Mouse (Mus musculus): ENCODE measurements at regions not wholly inside any gene's neighbourhood (a gene's known extent, or its start where the extent isn't known, plus 50 kb on each side); places are given as distances from the start of the nearest gene placed in this dataset.

DNA sequence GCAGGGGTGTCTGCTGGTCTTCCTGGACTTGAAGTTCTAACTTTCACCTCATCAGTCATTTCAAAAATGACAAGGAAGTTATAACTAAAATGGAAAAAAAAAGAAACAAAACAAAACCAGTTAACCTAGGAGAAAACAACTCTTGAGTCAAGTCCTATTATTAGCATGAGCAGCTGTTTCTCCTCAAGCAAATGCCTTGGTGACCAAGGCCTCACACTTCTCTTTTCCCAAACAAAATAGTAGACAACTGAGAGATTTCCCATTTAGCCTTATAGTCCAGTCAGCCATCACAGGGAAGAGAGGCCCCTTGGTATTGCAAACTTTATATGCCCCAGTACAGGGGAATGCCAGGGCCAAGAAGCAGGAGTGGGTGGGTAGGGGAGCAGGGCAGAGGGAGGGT, 244.9 kb downstream of the Etaa1 start:
- Histone ChIP-seq H3K9me3 (replicated peaks) (no peaks in the 10 kb centered on the region), H3K4me3 (replicated peaks) (no peak overlapping the region), H3K9ac (no peak overlapping the region), H3K4me2 (no peak overlapping the region), H3K27ac (no peak overlapping the region), H3K36me3 (no peaks in the 10 kb centered on the region), H3K4me1 (replicated peaks) (no peaks in the 10 kb centered on the region), H3K27me3 (no peaks in the 10 kb centered on the region)
- ATAC-seq (ENCODE audit: low read depth) (no peak), DNase-seq (no peak)

DNA sequence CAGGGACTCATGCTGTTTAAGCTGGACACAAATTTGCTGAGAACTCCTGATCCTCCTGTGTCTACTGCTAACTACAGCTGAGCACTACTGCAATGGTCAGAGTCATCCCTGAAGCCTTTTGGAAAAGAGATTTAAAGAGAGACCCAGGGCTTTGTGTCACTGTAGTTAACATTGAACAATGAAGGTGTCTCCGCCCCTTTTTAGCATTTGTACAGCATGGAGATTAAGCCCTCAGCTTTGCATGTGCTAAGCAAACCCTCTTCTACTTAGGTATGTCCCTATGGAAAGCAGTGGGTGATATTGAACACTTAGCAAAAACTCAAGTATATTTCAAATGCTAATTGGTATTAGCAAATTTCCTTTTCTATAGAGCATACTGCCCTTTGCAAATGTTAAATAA, 231.6 kb downstream of the Etaa1 start:
- Histone ChIP-seq H3K27me3 (no peaks in the 10 kb centered on the region), H3K4me3 (replicated peaks) (no peak overlapping the region), H3K9ac (no peak overlapping the region), H3K9me3 (replicated peaks) (no peaks in the 10 kb centered on the region), H3K4me2 (no peak overlapping the region), H3K27ac (no peak overlapping the region), H3K4me1 (replicated peaks) (no peaks in the 10 kb centered on the region), H3K36me3 (no peaks in the 10 kb centered on the region)
- WGBS (ENCODE audit: insufficient replicate concordance): 48% methylated on average over 1 of the region's 1 CpGs
- DNase-seq (no peak), ATAC-seq (ENCODE audit: low read depth) (no peak)

DNA sequence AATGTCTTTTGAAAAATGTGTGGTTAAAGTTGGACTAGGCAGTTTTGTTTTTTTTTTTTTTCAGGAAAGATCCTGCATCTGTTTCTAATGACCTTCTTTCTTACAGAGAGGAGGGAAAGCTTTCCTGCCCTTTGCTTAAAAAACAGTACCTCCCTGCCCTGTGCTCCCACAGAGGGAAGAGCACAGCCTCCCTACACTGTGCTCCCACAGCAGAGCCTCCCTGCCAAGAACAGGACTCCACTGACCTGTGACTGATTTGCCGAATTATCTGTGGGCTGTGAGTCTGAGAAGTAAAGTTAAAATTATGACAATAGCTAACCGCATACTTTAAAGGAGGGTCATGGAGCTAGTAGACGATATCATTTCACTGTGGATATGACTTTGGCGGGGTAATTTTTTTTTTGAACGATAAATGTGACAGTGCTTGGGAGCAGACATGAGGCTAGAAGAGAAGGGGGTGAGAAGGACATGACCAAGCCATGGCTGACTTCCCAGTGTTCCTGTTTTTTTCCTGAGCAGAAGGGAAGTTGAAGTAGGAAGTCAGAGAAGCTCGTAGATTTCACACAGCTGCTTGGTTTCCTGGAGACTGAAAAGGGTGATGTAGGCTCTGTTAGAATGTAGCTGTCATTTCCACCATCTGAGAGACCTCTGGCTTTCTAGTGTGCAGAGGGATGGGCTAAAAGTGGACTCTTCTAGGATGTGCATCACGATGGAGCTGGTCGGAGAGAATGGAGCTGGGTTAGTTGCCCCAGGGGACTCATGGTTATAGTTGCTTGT, 226.2 kb downstream of the Etaa1 start:
- DNase-seq (no peak), ATAC-seq (ENCODE audit: low read depth) (no peak)
- H3K4me2 ChIP-seq: no peak overlapping the region
- 42% methylated on average over 8 of the region's 8 CpGs for WGBS (ENCODE audit: insufficient replicate concordance)
- no peak overlapping the region for H3K4me3 ChIP-seq (replicated peaks)
- H3K27me3 ChIP-seq: no peaks in the 10 kb centered on the region
- H3K4me1 ChIP-seq (replicated peaks): no peaks in the 10 kb centered on the region
- H3K36me3 ChIP-seq: no peaks in the 10 kb centered on the region
- no peak overlapping the region for H3K27ac ChIP-seq
- no peak overlapping the region for H3K9ac ChIP-seq
- H3K9me3 ChIP-seq (replicated peaks): no peaks in the 10 kb centered on the region

DNA sequence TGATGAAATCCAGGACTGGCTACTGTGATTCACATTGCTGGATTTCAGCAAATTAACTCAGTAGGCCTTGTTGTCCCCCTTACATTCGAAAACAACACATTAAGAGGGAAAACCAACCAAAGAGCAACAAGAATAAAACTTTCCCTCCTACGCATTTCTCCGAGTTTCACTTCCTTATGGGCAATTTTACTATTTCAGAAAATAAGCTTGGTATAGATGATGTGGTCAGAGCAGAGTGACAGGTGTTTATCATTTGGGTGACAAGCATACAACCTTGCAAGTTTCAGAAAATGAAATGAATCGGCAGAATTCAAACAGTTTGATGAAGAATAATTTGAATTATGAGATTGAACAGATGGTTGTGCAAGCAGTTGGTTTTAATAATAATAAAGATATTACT, 220.6 kb downstream of the Etaa1 start:
- H3K9me3 ChIP-seq (replicated peaks): no peaks in the 10 kb centered on the region
- H3K4me2 ChIP-seq: no peak overlapping the region
- DNase-seq (no peak), ATAC-seq (ENCODE audit: low read depth) (no peak)
- no peak overlapping the region for H3K4me3 ChIP-seq (replicated peaks)
- H3K36me3 ChIP-seq: no peaks in the 10 kb centered on the region
- H3K27me3 ChIP-seq: no peaks in the 10 kb centered on the region
- WGBS (ENCODE audit: insufficient replicate concordance): 56% methylated on average over 4 of the region's 4 CpGs
- H3K27ac ChIP-seq: no peak overlapping the region
- no peaks in the 10 kb centered on the region for H3K4me1 ChIP-seq (replicated peaks)
- no peak overlapping the region for H3K9ac ChIP-seq

DNA sequence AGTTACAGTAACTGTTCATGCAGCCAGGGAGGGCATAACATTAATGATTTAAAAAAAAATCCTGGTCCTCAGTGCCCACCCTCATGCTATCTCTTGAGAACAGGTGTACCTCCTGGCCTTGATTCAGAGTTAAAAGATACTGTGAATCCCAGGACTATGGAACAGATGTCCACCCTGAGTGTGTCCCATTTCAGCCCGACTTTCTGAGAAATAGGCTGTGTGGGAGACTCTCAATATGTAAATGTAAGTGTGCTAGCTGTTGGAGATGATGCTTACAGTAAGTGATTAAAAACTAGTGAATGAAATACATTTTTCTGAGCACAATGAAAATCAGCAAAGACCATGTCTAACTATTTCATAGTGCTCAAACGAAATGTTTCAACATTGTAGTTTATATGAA, 219.2 kb downstream of the Etaa1 start:
- Histone ChIP-seq H3K4me1 (replicated peaks) (no peaks in the 10 kb centered on the region), H3K4me2 (no peak overlapping the region), H3K9ac (no peak overlapping the region), H3K9me3 (replicated peaks) (no peaks in the 10 kb centered on the region), H3K36me3 (no peaks in the 10 kb centered on the region), H3K27me3 (no peaks in the 10 kb centered on the region), H3K4me3 (replicated peaks) (no peak overlapping the region), H3K27ac (no peak overlapping the region)
- 40% methylated on average over 2 of the region's 2 CpGs for WGBS (ENCODE audit: insufficient replicate concordance)
- no peak for ATAC-seq (ENCODE audit: low read depth)
- no peak for DNase-seq

DNA sequence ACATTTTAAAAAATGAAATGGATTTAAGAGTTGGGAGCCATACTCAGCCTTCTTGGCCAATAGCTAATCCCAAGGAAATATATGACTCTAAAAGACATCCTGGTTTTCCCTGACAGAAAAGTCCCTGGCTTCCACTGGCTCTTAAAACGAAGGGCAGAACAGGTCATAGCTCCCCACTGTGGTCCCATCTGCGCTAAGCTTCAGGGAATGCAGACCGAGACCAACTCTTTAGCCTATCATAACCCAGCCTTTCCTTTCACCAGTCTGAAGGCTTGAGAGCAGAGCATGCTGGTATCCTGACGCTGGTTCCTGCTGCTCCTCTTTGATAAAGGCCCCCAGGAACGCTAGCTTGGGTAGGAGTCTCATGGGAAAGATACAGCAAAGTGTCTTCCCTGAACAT, 214.8 kb downstream of the Etaa1 start:
- ATAC-seq (ENCODE audit: low read depth): no peak
- H3K27ac ChIP-seq: no peak overlapping the region
- H3K9me3 ChIP-seq (replicated peaks): no peaks in the 10 kb centered on the region
- H3K36me3 ChIP-seq: no peaks in the 10 kb centered on the region
- H3K4me2 ChIP-seq: no peak overlapping the region
- no peaks in the 10 kb centered on the region for H3K27me3 ChIP-seq
- no peak for DNase-seq
- no peaks in the 10 kb centered on the region for H3K4me1 ChIP-seq (replicated peaks)
- H3K9ac ChIP-seq: no peak overlapping the region
- no peak overlapping the region for H3K4me3 ChIP-seq (replicated peaks)
- WGBS (ENCODE audit: insufficient replicate concordance): 34% methylated on average over 5 of the region's 5 CpGs

DNA sequence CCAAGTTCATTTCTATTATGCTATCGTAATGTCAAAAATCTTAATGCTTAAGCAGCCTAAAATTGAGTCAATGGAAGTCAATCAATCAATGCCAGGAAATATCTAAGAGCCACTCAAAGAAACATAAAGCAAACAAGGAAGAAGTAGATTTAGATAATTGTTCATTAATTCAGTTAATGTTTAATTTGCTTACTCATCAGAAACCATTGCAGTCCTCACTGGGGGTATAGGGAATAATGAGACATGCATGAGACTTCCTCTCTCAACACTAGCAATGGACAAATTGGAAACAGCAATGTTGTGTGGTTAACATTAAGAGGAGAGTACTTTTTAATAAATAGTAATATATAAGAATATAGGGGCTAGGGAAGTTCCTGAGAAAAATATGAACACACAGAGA, 209.9 kb downstream of the Etaa1 start:
- Histone ChIP-seq H3K9ac (no peak overlapping the region), H3K4me2 (no peak overlapping the region), H3K4me1 (replicated peaks) (no peaks in the 10 kb centered on the region), H3K9me3 (replicated peaks) (no peaks in the 10 kb centered on the region), H3K36me3 (no peaks in the 10 kb centered on the region), H3K4me3 (replicated peaks) (no peak overlapping the region), H3K27ac (no peak overlapping the region), H3K27me3 (no peaks in the 10 kb centered on the region)
- DNase-seq (no peak), ATAC-seq (ENCODE audit: low read depth) (no peak)
- 59% methylated on average over 1 of the region's 1 CpGs for WGBS (ENCODE audit: insufficient replicate concordance)

DNA sequence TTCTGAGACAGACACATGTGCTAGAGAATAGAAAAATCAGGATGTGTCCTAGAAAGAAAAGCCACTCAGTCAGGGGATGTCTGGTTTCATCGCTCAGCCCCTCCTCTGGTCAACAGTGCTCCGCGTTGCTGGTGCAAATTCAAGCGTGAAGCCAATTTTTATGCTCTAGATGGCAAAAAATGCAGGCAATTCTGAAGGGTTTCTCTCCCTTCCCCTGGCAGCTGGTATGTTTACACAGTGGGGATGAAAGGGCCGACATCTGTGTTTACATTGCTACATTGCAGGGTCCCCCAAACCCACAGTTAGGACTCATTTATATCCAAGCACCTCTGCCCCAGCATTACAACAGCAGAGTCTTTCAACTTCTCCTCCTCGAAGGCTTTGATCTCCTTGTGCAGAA, 203.3 kb downstream of the Etaa1 start:
- no peak for ATAC-seq (ENCODE audit: low read depth)

DNA sequence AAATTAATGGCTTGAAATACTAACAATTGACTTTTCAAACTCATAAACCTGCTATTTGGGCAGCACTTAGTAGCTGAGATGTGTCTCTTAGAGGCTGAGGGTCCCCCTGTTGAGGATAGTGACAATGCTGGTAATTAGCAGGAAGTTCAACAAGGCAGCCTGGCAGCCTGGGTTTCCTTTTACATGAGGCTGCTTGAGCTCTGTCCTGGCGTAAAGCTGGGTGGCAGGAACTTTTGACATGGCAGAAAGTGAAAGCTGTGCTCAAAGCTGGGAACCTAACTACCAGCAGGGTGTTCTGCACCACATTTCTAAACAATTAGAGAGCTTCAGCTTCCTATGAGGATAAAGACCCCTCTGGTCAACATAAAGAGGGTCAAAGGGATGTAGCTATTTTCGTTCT, 194.5 kb downstream of the Etaa1 start:
- DNase-seq (no peak), ATAC-seq (ENCODE audit: low read depth) (no peak)
- Histone ChIP-seq H3K36me3 (no peaks in the 10 kb centered on the region), H3K4me1 (replicated peaks) (no peaks in the 10 kb centered on the region), H3K27me3 (no peaks in the 10 kb centered on the region), H3K4me2 (no peak overlapping the region), H3K9me3 (replicated peaks) (no peaks in the 10 kb centered on the region), H3K27ac (no peak overlapping the region), H3K4me3 (replicated peaks) (no peak overlapping the region), H3K9ac (no peak overlapping the region)
- 30% methylated on average over 2 of the region's 2 CpGs for WGBS (ENCODE audit: insufficient replicate concordance)

More for the DNA sequence above, 203.3 kb downstream of the Etaa1 start:
- no peak for DNase-seq
- H3K4me2 ChIP-seq: no peak overlapping the region
- no peak overlapping the region for H3K4me3 ChIP-seq (replicated peaks)
- H3K9me3 ChIP-seq (replicated peaks): no peaks in the 10 kb centered on the region
- H3K27ac ChIP-seq: no peak overlapping the region
- no peaks in the 10 kb centered on the region for H3K27me3 ChIP-seq
- 54% methylated on average over 6 of the region's 6 CpGs for WGBS (ENCODE audit: insufficient replicate concordance)
- H3K9ac ChIP-seq: no peak overlapping the region
- H3K36me3 ChIP-seq: no peaks in the 10 kb centered on the region
- H3K4me1 ChIP-seq (replicated peaks): no peaks in the 10 kb centered on the region

DNA sequence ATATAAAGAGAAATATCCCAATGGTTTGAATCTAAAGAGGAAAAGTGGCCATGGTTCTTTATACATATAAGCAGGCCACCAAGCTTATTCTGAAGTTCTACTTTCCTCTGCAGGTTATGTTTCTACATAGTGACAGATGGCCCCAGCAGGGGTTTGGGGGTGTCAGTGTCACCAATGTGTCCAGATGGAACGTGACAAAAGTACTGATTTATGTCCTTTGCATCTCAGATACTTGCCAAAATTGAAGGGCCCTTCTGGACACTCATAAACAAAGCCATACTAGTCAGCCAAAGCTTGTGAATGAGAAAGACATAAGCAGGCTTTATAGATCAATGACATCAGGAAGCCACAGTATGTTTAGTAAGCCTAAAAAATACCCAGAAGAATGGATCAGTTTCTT, 190.3 kb downstream of the Etaa1 start:
- no peaks in the 10 kb centered on the region for H3K4me1 ChIP-seq (replicated peaks)
- no peak overlapping the region for H3K9ac ChIP-seq
- no peak for DNase-seq

DNA sequence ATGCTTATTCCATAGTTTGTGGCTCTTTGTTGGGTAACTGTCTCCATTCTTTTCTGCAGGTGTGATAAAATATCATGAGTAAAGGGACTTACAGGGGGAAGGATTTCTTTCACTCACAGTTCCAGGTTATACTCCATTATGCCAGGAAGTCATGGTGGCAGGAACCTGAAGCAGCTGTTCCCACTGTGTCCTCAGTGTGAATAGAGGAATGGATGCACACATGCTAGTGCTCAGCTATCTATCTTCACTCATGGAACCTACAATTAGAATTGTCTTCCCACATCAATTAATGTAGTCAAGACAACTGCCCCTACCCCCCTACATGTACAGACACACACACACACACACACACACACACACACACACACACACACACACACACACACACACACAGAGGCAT, 189.5 kb downstream of the Etaa1 start:
- Histone ChIP-seq H3K36me3 (no peaks in the 10 kb centered on the region), H3K4me2 (no peak overlapping the region), H3K9ac (no peak overlapping the region), H3K4me1 (replicated peaks) (no peaks in the 10 kb centered on the region), H3K27ac (no peak overlapping the region), H3K9me3 (replicated peaks) (no peaks in the 10 kb centered on the region), H3K4me3 (replicated peaks) (no peak overlapping the region), H3K27me3 (no peaks in the 10 kb centered on the region)
- ATAC-seq (ENCODE audit: low read depth) (no peak), DNase-seq (no peak)

More for the DNA sequence above, 190.3 kb downstream of the Etaa1 start:
- Histone ChIP-seq H3K27ac (no peak overlapping the region), H3K4me2 (no peak overlapping the region), H3K9me3 (replicated peaks) (no peaks in the 10 kb centered on the region), H3K27me3 (no peaks in the 10 kb centered on the region), H3K36me3 (no peaks in the 10 kb centered on the region), H3K4me3 (replicated peaks) (no peak overlapping the region)
- no peak for ATAC-seq (ENCODE audit: low read depth)
- 31% methylated on average over 1 of the region's 1 CpGs for WGBS (ENCODE audit: insufficient replicate concordance)

DNA sequence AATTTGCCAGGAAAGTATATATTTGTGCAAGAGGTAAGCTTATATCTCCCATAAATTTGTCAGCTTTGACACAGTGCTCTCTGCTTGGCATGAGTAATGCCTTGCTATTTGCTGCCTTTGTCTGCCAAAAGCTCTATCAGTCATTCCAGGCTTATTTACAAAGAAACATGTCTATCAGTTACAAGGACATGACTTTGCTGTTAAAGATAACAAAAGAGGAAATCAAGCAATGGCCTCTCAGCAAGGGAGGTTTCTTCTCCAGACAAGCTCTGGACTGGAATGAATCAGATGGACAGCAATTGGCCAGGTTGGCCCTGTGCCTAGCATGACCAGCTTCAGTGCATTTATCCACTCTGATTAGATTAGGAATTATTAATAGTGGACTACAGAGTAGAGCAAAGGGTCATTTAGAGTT, 185.3 kb downstream of the Etaa1 start:
- Histone ChIP-seq H3K9me3 (replicated peaks) (no peaks in the 10 kb centered on the region), H3K27ac (no peak overlapping the region), H3K4me1 (replicated peaks) (no peaks in the 10 kb centered on the region), H3K27me3 (no peaks in the 10 kb centered on the region), H3K9ac (no peak overlapping the region), H3K36me3 (no peaks in the 10 kb centered on the region), H3K4me3 (replicated peaks) (no peak overlapping the region), H3K4me2 (no peak overlapping the region)
- ATAC-seq (ENCODE audit: low read depth) (no peak), DNase-seq (no peak)
